Mouse (Mus musculus) embryonic facial prominence, embryonic 10.5 days (tissue): ENCODE measurements around the gene Cpeb3. TPM values are rescaled to one million over a fixed set of nuclear protein-coding genes. Genes with fewer than 3 reads are reported as not detected.

Experiments used
- DNase-seq: peaks from one replicate; pipeline ENCODE4 v3.0.0-alpha.2; 2017; ENCODE audit warnings: low spot score
- H3K27ac ChIP-seq: fragments of 300-500 bp; sonication (generic); replicated peaks from 2 replicates; pipeline ENCODE4 v1.5.1; 2016; ENCODE audit warnings: mild to moderate bottlenecking
- H3K27me3 ChIP-seq: fragments of 300-500 bp; sonication (generic); replicated peaks from 2 replicates; pipeline ENCODE4 v1.6.1; 2016; ENCODE audit warnings: low read depth, mild to moderate bottlenecking; ENCODE audit not compliant: poor library complexity, severe bottlenecking
- H3K36me3 ChIP-seq: fragments of 300-500 bp; sonication (generic); replicated peaks from 2 replicates; pipeline ENCODE4 v1.6.1; 2016; ENCODE audit warnings: mild to moderate bottlenecking, moderate library complexity
- H3K4me1 ChIP-seq: fragments of 300-500 bp; sonication (generic); 2 replicates; pipeline ENCODE4 v1.6.1; 2016
- H3K4me3 ChIP-seq: fragments of 300-500 bp; sonication (generic); 2 replicates; pipeline ENCODE4 v1.5.1; 2016; ENCODE audit warnings: mild to moderate bottlenecking, moderate library complexity
- H3K9me3 ChIP-seq: fragments of 300-500 bp; sonication (generic); 2 replicates; pipeline ENCODE4 v1.6.1; 2016; ENCODE audit warnings: mild to moderate bottlenecking
- WGBS: fragments of 180-500 bp; shearing (Covaris S2); methylation state at CpG from one replicate; pipeline ENCODE4 v1.1.7; 2016; 5-methylcytosine and 5-hydroxymethylcytosine counted together
- polyA plus RNA-seq: library from polyadenylated mRNA; unstranded; fragments of >200 nt; fragmentation: Nextera tagmentation; extraction: Ambion mirVana; gene quantifications from 2 replicates; pipeline ENCODE4 v1.2.1, GENCODE M21; 2016

Cpeb3 gene
- 0.55 and 0.76 TPM in 2 replicates for polyA plus RNA-seq

DNA sequence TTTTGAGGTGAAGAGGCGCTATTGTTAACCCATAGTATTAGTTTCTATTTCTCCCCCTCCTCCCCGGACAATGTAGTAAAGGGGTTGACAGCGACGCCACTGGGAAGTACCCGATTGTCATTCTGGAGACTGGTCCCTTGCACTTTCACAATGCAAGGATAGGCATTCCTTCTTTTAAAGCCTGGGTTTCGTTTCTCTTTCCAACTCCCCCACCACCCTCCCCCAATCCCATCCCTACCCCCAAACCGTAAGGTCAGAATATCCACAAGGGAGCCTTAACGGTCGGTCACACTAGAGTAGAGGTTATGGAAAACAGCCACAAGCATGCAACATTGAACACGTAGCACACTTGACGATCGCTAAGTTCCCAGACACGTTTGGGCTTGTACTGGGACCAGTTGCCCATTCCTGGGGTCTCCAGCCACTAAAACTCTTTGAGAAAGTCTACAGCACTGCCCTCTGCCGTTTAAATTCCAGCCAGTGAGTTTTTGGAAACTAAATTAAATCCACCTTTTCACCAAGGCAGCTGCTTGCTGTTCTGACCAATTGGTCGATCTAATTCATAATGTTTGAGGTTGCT lies at the start of gene Cpeb3:
Cpeb3 (minus strand) TSS at position 426 of the 580 bp plus-strand sequence.
- Histone ChIP-seq H3K9me3 (no peaks in the 10 kb centered on the region), H3K4me1 (peaks cover 22% of the 10 kb centered on the region)
- under 1% methylated on average over 15 of the region's 15 CpGs for WGBS

GRCm38 (mm10) chr19:37255321-37255720 lies 46.9 kb upstream of the Cpeb3 start:
- no peak overlapping the region for H3K27ac ChIP-seq

More for the DNA sequence above, at the start of gene Cpeb3:
- H3K4me3 ChIP-seq, result peak within 1 kb of the TSS; percentile 100
- H3K36me3 ChIP-seq, result peaks cover 40% of the 10 kb centered on the region
- peak within 1 kb of the TSS; percentile 98 for H3K27ac ChIP-seq
- 0 out of 2 replicates have a peak, but pooled peaks cover 8% of the 10 kb centered on the region for H3K27me3 ChIP-seq
- DNase-seq, result peak; percentile 62

DNA sequence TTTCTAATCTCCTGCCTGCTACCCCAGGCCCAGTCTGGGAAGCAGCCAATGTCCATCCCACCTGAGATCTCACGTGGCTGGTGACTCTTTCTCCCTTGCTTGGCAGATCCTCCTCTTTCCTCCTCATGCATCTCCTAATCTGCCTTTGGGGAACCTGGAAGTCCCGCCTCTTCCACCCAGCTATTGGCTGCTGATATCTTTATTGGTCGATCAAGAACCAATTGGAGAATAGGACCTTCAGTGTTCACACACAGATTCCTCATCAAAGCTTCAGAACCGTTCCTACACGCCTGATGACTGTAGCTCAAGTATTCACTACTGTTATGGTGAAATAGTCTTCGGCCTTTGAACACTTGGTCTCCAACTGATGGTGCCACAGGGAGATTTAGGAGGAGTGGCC lies 43.7 kb upstream of the Cpeb3 start:
- Histone ChIP-seq H3K27me3 (no peaks in the 10 kb centered on the region), H3K4me1 (no peaks in the 10 kb centered on the region), H3K9me3 (no peaks in the 10 kb centered on the region), H3K4me3 (no peak overlapping the region), H3K27ac (no peak overlapping the region), H3K36me3 (no peaks in the 10 kb centered on the region)
- DNase-seq, result no peak
- 67% methylated on average over 6 of the region's 6 CpGs for WGBS

More at GRCm38 (mm10) chr19:37255321-37255720, 46.9 kb upstream of the Cpeb3 start:
- Histone ChIP-seq H3K9me3 (no peaks in the 10 kb centered on the region), H3K27me3 (no peaks in the 10 kb centered on the region), H3K36me3 (no peaks in the 10 kb centered on the region), H3K4me3 (no peak overlapping the region), H3K4me1 (no peaks in the 10 kb centered on the region)
- 89% methylated on average over 9 of the region's 9 CpGs for WGBS
- no peak for DNase-seq

GRCm38 (mm10) chr19:37248199-37248598 lies 39.8 kb upstream of the Cpeb3 start:
- Histone ChIP-seq H3K9me3 (no peaks in the 10 kb centered on the region), H3K27me3 (no peaks in the 10 kb centered on the region), H3K4me3 (no peak overlapping the region), H3K4me1 (no peaks in the 10 kb centered on the region), H3K36me3 (no peaks in the 10 kb centered on the region), H3K27ac (no peak overlapping the region)
- DNase-seq, result no peak
- WGBS, result 76% methylated on average over 3 of the region's 3 CpGs

DNA sequence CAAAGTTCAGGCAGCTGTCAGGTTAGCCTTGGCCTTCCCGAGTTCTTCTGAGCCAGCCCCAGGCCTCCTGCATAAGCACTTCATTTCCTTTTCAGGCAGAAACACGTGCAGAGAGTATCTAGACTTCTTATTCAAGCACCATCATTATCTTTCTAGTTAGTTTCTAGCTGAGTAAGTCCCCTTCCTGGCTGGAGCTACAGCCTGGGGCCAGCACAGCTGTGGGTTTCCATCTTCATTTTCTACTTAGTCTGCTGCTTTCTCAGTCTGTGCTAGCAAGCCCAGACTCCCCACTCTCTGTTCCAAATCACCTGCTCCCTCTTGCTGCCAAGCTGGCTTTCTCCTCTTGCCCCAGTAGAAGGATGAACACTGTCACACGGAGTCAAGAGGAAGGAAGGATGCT lies 38.5 kb upstream of the Cpeb3 start:
- no peaks in the 10 kb centered on the region for H3K4me1 ChIP-seq
- no peak overlapping the region for H3K27ac ChIP-seq
- WGBS, result 42% methylated on average over 3 of the region's 3 CpGs
- no peak overlapping the region for H3K4me3 ChIP-seq
- H3K27me3 ChIP-seq, result no peaks in the 10 kb centered on the region
- H3K9me3 ChIP-seq, result no peaks in the 10 kb centered on the region
- DNase-seq, result no peak
- no peaks in the 10 kb centered on the region for H3K36me3 ChIP-seq

DNA sequence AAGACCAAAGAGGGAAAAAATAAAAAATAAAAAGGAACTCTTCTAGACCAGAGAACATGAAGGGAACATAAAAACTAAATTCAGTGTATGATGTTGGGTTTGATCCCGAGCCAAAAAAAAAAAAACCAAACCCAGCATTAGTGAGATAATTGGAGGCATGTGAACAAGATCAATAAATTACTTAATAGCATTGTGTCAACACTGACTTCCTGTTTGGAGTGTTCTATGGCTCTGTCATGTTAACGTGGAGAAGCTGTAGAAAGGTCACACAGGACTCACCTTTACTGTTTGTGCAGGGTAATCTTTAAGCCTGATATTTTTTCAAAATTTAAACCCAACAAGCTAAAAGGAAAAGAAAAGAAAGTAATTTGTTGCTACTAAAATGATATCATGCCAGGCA lies 34.3 kb upstream of the Cpeb3 start:
- WGBS, result 45% methylated on average over 2 of the region's 2 CpGs
- DNase-seq, result no peak
- Histone ChIP-seq H3K4me3 (no peak overlapping the region), H3K36me3 (no peaks in the 10 kb centered on the region), H3K4me1 (peaks cover 13% of the 10 kb centered on the region), H3K9me3 (no peaks in the 10 kb centered on the region), H3K27me3 (peaks cover 7% of the 10 kb centered on the region; the same call in 1 of the 2 replicates), H3K27ac (no peak overlapping the region)

GRCm38 (mm10) chr19:37241201-37241600 lies 32.8 kb upstream of the Cpeb3 start:
- 71% methylated on average over 5 of the region's 5 CpGs for WGBS
- no peak overlapping the region for H3K27ac ChIP-seq

DNA sequence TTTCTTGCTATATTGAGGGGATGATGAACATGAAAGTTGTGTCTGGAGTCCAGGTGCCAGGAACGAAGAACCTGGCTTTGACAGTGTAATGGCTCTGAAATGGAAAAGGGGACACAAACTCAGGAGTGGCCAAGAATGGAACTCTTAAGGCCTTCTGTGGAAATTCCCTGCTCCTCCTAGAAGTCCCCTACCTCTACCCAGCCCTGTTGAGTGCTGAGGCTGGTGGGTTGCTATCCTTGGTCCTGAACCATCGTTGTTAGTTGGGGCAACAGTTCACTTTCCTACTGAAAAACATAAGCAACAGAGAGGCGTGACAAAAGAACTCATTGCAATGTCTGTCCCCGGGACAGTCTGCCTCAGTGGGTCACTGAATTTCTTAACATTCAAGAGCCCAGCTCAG lies 30.7 kb upstream of the Cpeb3 start:
- WGBS, result 22% methylated on average over 4 of the region's 4 CpGs

More at GRCm38 (mm10) chr19:37241201-37241600, 32.8 kb upstream of the Cpeb3 start:
- no peaks in the 10 kb centered on the region for H3K36me3 ChIP-seq
- H3K4me1 ChIP-seq, result peaks cover 16% of the 10 kb centered on the region
- no peak for DNase-seq
- H3K27me3 ChIP-seq, result peaks cover 20% of the 10 kb centered on the region
- no peaks in the 10 kb centered on the region for H3K9me3 ChIP-seq
- H3K4me3 ChIP-seq, result no peak overlapping the region

DNA sequence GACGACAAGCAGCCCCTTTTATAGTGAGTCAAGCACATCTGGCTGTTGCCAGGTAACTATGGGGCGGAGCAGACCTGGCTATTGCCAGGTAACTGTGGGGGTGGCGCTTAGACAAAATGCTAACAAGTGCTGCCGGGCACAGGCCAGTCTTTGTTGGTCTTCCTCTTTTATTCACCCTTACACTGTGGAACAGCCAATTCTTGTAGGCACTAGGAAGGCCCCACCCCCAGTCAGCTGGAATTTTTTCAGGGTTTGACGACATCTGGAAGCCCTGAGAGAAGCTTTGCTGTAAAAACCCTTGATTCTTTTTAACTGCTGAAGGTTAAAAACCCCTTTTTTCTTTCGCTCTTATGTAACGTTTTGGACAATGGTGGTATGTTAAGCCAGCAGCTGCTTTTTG lies 30.2 kb upstream of the Cpeb3 start:
- 13% methylated on average over 7 of the region's 7 CpGs for WGBS
- Histone ChIP-seq H3K9me3 (no peaks in the 10 kb centered on the region), H3K27me3 (peaks cover 46% of the 10 kb centered on the region), H3K4me3 (no peak overlapping the region), H3K27ac (no peak overlapping the region), H3K4me1 (peaks cover 23% of the 10 kb centered on the region), H3K36me3 (no peaks in the 10 kb centered on the region)
- DNase-seq, result peak; percentile 10

More for the DNA sequence above, 30.7 kb upstream of the Cpeb3 start:
- DNase-seq, result peak; percentile 65
- Histone ChIP-seq H3K4me1 (peaks cover 18% of the 10 kb centered on the region), H3K27ac (no peak overlapping the region), H3K9me3 (no peaks in the 10 kb centered on the region), H3K27me3 (peaks cover 41% of the 10 kb centered on the region), H3K36me3 (no peaks in the 10 kb centered on the region), H3K4me3 (no peak overlapping the region)

DNA sequence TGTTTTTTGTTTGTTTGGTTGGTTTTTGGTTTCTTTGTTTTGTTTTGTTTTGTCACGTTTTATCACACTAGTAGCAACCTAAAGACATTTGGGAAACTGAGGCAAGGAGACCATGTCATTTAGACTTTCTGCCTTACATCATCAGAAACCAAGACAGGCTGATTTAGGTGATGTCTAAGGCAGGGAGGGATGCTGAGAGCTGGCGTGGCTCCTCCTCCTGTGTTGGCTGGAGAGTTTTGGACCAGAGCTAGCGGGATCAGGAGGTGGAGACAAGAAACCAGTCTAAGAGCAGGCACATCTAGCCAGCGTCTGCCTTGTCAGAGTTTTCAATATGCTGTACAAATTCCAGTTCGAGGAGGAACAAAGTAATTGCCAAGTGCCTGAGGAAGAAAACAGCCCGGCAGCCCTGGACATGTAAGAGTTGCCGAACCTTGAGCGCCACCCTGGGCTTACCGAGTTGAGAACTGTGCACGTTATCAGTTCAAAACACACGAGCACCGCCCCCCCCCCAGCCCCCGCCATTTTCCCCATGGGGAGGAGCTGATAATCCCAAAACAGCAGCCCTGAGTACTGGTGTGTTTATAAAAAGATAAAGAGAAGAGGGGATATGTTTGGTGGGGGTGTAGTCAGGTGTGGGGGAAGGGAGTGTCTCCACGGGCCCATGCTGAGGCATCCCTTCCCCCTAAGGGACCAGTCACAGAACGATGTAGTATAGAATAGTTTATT lies 29.5 kb upstream of the Cpeb3 start:
- no peak overlapping the region for H3K27ac ChIP-seq
- peak; percentile 8 for DNase-seq
- WGBS, result 6% methylated on average over 15 of the region's 15 CpGs
- peaks cover 24% of the 10 kb centered on the region for H3K4me1 ChIP-seq
- H3K27me3 ChIP-seq, result peaks cover 52% of the 10 kb centered on the region
- H3K36me3 ChIP-seq, result no peaks in the 10 kb centered on the region
- 0 out of 2 replicates have a peak overlapping the region, but pooled peaks have one; percentile 8 for H3K4me3 ChIP-seq
- H3K9me3 ChIP-seq, result no peaks in the 10 kb centered on the region

DNA sequence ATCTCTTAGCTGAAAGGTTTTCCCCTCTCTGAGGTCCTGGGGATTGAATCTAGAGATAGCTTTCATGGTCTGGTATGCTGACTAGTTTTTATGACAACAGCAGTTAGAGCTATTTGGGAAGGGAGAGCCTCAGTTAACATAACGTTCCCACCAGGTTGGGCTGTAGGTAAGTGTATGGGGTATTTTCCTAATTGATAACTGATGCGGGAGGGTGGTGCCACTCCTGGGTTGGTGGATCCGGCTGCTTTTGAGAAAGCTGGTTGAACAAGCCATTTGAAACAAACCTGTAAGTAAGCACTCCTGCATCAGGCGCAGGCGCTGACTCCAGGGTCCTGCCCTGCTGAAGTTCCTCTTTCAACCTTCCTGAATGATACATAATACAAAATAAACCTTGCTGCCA lies 28.9 kb upstream of the Cpeb3 start:
- Histone ChIP-seq H3K4me3 (no peak overlapping the region), H3K27ac (no peak overlapping the region), H3K4me1 (peaks cover 24% of the 10 kb centered on the region), H3K27me3 (peaks cover 57% of the 10 kb centered on the region), H3K9me3 (no peaks in the 10 kb centered on the region), H3K36me3 (no peaks in the 10 kb centered on the region)
- DNase-seq, result no peak
- WGBS, result 51% methylated on average over 5 of the region's 5 CpGs

GRCm38 (mm10) chr19:37235818-37236217 lies 27.4 kb upstream of the Cpeb3 start:
- no peaks in the 10 kb centered on the region for H3K36me3 ChIP-seq
- DNase-seq, result no peak
- H3K4me1 ChIP-seq, result peaks cover 24% of the 10 kb centered on the region
- 60% methylated on average over 8 of the region's 8 CpGs for WGBS
- H3K27ac ChIP-seq, result no peak overlapping the region
- peaks cover 57% of the 10 kb centered on the region for H3K27me3 ChIP-seq
- no peak overlapping the region for H3K4me3 ChIP-seq
- no peaks in the 10 kb centered on the region for H3K9me3 ChIP-seq
